Mouse (Mus musculus) spleen, postnatal 10 days (tissue): ENCODE measurements around the gene Bmper.

ENCODE experiments used
- DNase-seq, 2 experiments: peaks; one replicate each; pipeline ENCODE4 v3.0.0; 2021 to 2022; ENCODE audit warnings: low spot score in 2 of 2

Gene Bmper

GRCm38 (mm10) chr9:23235368-23236002, 12.6 kb downstream of the Bmper start:
- DNase-seq = no peak

GRCm38 (mm10) chr9:23236635-23237279, 13.9 kb downstream of the Bmper start:
- no peak for DNase-seq

- DNase-seq = no peak
Observed at GRCm38 (mm10) chr9:23239011-23239410, 16.1 kb downstream of the Bmper start.

- no peak for DNase-seq
Observed at GRCm38 (mm10) chr9:23242911-23243310, 20.0 kb downstream of the Bmper start.

GRCm38 (mm10) chr9:23243869-23244268, 21.0 kb downstream of the Bmper start:
- DNase-seq = no peak

- DNase-seq = no peak
Observed at GRCm38 (mm10) chr9:23246389-23246788, 23.5 kb downstream of the Bmper start.

GRCm38 (mm10) chr9:23250026-23250425, 27.1 kb downstream of the Bmper start:
- DNase-seq = peak; percentile 38 to 76

GRCm38 (mm10) chr9:23251001-23251400, 28.1 kb downstream of the Bmper start:
- DNase-seq = no peak

- DNase-seq = no peak
Observed at GRCm38 (mm10) chr9:23253624-23254023, 30.7 kb downstream of the Bmper start.

- DNase-seq = no peak
Observed at GRCm38 (mm10) chr9:23254237-23255214, 31.6 kb downstream of the Bmper start.

GRCm38 (mm10) chr9:23255841-23256240, 33.0 kb downstream of the Bmper start:
- DNase-seq = no peak

GRCm38 (mm10) chr9:23256576-23256975, 33.7 kb downstream of the Bmper start:
- DNase-seq = no peak

- no peak for DNase-seq
Observed at GRCm38 (mm10) chr9:23261834-23262233, 39.0 kb downstream of the Bmper start.

GRCm38 (mm10) chr9:23262851-23263250, 40.0 kb downstream of the Bmper start:
- DNase-seq = no peak

- no peak for DNase-seq
Observed at GRCm38 (mm10) chr9:23264471-23264870, 41.6 kb downstream of the Bmper start.

GRCm38 (mm10) chr9:23268609-23269008, 45.7 kb downstream of the Bmper start:
- peak in 1 of 2 experiments; percentile 59 for DNase-seq

GRCm38 (mm10) chr9:23269087-23269486, 46.2 kb downstream of the Bmper start:
- DNase-seq = peak in 1 of 2 experiments; percentile 31

GRCm38 (mm10) chr9:23276244-23276643, 53.4 kb downstream of the Bmper start:
- DNase-seq = no peak

GRCm38 (mm10) chr9:23284940-23285460, 62.1 kb downstream of the Bmper start:
- no peak for DNase-seq

GRCm38 (mm10) chr9:23293574-23293973, 70.7 kb downstream of the Bmper start:
- no peak for DNase-seq

GRCm38 (mm10) chr9:23295569-23295968, 72.7 kb downstream of the Bmper start:
- DNase-seq = no peak
